Mouse (Mus musculus) activated CD4-positive, CD25-positive, alpha-beta regulatory T cell, adult 9 weeks (primary cell): ENCODE measurements around the gene Itpka. TPM values are rescaled to one million over a fixed set of nuclear protein-coding genes. Genes with fewer than 3 reads are reported as not detected.

Experiments used
- polyA plus RNA-seq: library from polyadenylated mRNA; unstranded; fragments of 100-300 nt; shearing (Covaris generic); gene quantifications from one replicate; pipeline ENCODE4 v1.2.1, GENCODE M21; 2017

The Itpka gene
- polyA plus RNA-seq, result 0.20 TPM

DNA sequence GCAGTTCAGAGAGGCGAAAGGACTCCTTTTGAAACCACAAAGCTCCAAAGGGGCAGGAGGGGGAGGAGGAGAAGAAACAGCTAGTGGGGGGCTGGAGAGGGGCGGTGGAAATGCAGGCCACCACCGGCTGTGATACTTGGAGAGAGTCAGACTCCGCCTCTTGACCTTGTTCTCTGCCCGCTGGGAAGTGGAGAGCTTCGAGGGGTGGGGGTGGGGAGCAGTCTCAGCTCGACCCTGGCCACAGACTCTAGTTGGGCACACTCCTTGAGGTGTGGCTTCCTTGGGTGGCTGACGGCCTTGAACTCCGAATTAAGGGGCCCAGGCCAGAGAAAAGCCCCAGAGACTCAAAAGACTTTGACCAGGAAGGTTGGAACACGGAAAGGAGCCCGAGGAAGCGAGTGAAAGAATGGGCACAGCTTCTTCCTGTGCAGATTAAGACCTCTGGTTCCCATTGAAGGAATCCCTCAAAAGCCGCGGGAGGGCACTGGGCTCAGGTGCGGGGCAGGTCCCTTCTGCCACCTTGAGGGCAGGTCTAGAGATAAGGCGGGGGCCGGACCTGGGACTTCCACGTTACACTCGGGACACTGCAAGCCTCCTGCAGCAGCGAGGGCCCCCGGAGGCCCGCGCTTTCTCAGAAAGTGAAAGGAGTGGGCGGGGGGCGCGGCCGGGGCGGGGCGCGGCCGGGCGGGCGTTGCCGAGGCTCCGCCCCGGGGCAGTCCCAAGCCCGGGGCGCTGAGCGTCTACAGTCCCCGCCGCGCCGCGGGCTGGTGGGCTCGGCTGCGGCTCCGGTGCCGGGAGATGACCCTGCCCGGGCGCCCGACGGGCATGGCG is at the start of gene Itpka:
Gene Itpka (plus strand): TSS at position 757 of the 831 bp plus-strand sequence.

DNA sequence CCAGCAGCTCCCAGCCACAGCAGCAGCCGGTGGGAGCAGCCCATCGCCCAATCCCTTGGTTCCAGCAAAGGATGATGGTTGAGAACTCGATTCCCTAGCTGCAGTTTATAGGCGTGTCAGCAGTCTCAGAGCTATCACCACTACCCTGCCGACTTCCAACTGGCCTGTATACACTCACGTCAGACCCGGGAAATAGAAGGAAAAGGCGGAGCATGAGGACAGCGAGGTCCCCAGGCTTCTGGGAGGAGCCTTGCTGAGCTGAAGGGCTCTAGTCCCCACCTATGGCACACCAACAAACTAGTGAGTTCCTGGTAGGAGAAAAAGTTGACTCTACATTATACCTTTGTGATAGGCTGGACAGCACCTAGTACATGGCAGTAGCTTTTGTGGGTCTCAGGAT is 18.1 kb downstream of the Itpka start, which contains the start of gene Ltk:
Gene Ltk (minus strand): TSS at position 181 of the 400 bp plus-strand sequence.

GRCm38 (mm10) chr2:119787206-119787883 is 45.2 kb downstream of the Itpka start, which contains the start of gene Rpap1:
TSS of gene Rpap1 (minus strand) at chr2:119787537.

DNA sequence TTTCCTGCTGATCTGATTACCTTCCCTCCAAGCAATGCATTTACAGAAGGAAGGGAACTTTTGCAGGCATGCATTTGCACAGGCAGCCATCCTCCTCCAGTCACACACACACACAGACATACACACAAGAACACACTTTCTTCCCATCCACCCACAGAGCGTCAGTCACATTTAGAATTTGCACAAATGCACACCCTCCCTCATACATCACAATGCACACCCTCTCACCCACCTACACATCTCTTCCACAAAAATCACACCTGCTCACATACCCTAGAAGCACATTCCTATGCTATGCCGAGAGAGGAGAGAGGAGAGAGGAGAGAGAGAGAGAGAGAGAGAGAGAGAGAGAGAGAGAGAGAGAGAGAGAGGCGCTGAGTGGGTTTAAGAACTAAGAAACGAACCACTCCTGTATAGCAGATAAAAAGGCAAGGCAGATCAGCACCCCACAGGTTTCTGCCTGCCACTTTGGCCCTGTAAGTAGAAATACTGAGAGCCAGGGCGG is 55.2 kb downstream of the Itpka start, which contains the start of gene Tyro3:
Gene Tyro3 (plus strand): TSS at position 455 of the 505 bp plus-strand sequence.

Other genes with a start within 250 kb of the Itpka start
- not detected for gene Exd1, start 194.7 kb upstream of the Itpka start, polyA plus RNA-seq
- gene Chp1, start 194.6 kb upstream of the Itpka start, polyA plus RNA-seq, result 80.7 TPM
- gene Nusap1, start 124.0 kb upstream of the Itpka start, polyA plus RNA-seq, result 7.6 TPM
- 4.9 TPM for gene Oip5, start 123.9 kb upstream of the Itpka start, polyA plus RNA-seq
- 46.8 TPM for gene Ndufaf1, start 79.5 kb upstream of the Itpka start, polyA plus RNA-seq
- gene Rtf1, start 67.3 kb upstream of the Itpka start, polyA plus RNA-seq, result 27.9 TPM
- gene Ltk, start 18.1 kb downstream of the Itpka start, polyA plus RNA-seq, result not detected
- 37.6 TPM for gene Rpap1, start 45.2 kb downstream of the Itpka start, polyA plus RNA-seq
- 2.2 TPM for gene Tyro3, start 55.4 kb downstream of the Itpka start, polyA plus RNA-seq
- 62.9 TPM for gene Mga, start 154.9 kb downstream of the Itpka start, polyA plus RNA-seq
- 11.2 TPM for gene Mapkbp1, start 230.4 kb downstream of the Itpka start, polyA plus RNA-seq